Mouse (Mus musculus) megakaryocyte, adult 5-6 weeks (primary cell): ENCODE measurements around the gene Clca2. TPM values are rescaled to one million over a fixed set of nuclear protein-coding genes. Genes with fewer than 3 reads are reported as not detected.

Experiments
- ATAC-seq: 2 replicates; pipeline ENCODE4 v1.8.0; 2016; ENCODE audit warnings: mild to moderate bottlenecking, inconsistent platforms; ENCODE audit not compliant: poor library complexity, severe bottlenecking
- total RNA-seq, 2 experiments: library from RNA; stranded (forward) in 1 of 2; stranded (reverse) in 1 of 2; fragments of 153-499, 151-499 nt in 1 of 2; fragments of 221-1000, 200-1000 nt in 1 of 2; gene quantifications; 2 replicates each; pipeline versions ENCODE4 v1.2.3 to v1.2.4; 2015 to 2017

The Clca2 gene
- not detected in 2 replicates for total RNA-seq (2015)
- total RNA-seq (2017) = not detected in 2 replicates

DNA sequence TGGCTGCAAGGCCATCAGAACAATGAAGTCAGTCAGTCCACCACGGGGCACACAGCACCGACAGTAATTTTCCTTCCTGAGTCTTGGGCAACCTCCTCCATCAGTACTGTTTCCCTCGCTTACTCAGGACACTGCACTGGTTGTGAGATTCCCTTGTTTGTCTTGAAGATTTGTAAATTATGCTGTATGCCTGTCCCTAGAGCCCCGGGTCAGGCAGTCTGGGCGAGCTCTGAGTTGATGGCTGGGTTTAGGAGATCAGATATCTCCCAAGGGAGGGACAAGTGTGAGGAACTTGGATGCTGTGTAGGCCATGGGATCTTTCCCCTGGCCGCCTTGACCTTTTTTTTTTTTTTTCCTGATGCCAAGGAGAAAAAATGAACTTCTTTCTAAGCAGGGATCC lies at the start of gene Clca2:
Gene Clca2, minus strand, starts transcription at position 153 of the 400 bp plus-strand sequence.
- no peak for ATAC-seq

DNA sequence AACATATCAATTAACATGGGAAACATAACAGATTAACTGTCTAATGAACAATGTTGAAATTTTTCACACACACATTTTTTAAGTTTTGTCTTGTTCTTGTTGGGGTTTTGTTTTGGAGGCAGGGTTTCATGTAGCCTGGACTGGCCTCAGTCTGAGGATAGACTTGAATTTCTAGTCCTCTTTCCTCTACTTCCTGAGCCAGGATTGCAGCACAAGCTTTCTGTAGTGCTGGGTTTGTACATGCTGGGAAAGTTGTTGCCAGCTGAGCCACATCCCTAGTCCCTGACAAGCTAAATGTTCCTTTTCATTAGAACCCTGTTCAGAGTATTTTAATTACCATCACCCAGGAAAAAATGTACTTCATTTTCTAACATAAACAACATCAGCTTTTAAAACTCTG lies 48.7 kb upstream of the Clca2 start:
- ATAC-seq = no peak

DNA sequence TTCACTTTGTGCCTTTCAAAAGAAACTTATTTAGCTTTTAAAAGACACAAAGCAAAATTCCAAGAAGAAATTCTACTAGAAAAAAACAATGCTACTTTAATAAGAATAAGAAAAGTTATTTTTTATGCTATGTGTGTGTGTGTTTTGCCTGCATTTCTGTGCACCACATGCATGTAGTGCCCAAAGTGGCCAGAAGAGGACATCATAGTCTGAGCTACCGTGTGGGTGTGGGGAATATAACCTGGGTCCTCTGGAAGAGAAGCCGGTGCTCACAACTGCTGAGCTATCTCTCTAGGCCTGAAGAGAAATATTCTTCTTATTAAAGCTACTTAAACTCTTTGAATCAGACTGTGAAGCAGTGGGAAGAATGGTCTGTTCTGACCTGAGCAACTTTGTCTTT lies 48.2 kb upstream of the Clca2 start:
- no peak for ATAC-seq

DNA sequence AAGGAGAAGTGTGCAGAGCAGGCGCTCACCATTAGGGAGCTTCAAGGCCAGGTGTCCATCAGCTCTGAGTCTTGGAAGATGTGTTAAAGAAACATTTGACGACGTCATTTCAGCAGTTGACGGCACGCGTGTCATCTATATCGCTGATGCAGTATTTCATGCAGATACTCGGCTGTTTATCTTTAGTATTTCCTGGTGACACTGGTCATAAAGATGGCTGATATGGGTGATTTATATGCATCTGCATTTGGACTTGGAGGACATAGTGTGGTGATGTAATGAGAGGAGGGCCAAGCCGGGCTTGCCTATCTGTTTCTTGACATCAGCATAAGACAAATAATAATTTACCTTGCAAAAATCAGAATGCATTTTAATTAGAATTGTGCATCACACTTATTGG lies 47.6 kb upstream of the Clca2 start:
- ATAC-seq = no peak

DNA sequence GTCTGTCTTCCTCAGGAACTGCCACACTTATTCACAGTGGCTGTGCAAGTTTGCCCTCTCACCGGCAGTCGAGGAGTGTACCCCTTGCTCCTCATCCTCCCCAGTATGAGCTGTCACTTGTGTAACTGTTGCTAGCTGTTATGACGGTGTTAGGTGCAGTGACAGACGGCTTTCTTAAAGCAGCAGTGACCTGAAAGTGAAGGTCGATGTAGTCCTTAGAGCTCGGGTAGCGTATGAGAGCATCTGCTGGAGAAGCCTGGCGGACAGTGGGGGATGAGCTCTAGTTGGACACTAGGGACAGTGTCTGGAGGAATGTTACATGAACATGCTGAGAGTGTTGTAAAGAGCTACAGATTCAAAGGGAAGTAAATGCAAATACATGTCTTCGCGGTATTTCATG lies 44.6 kb upstream of the Clca2 start:
- ATAC-seq = no peak

DNA sequence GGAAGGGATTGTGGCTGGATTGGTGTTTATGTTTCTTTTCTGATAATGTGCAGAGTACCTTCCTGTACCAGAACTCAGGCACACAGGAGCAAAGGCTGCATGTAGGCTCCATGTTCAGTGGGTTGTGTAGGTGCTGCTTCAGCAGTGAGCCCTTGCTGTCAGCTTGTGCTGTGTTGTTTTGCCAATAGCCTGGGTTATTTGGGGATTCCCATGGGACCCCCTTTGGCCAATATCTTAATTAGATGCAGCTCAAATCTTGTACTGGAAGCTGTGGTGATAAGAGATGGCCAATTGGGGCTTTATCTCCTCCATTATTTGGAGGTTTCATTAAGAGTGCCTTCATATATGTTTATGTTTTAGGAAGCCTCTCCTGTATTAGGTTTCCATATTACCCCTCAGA lies 43.7 kb upstream of the Clca2 start:
- no peak for ATAC-seq

DNA sequence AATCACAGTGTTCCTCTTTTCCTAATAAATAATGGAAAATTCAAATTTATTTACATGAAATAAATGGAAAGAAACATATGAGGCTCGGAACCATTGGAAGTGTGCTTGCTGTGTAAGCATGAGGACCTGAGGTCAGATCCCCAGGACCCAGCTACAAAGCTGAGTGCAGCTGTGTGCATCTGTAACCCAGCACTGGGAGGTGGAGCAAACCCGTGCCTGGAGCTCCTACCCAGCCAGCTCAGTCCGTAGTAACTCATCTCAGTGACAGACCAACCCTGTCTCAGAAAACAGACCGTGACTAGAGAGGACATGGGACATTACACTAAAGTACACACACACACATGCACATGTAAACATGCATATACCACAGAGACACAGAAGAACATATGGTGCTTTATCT lies 41.0 kb upstream of the Clca2 start:
- no peak for ATAC-seq

DNA sequence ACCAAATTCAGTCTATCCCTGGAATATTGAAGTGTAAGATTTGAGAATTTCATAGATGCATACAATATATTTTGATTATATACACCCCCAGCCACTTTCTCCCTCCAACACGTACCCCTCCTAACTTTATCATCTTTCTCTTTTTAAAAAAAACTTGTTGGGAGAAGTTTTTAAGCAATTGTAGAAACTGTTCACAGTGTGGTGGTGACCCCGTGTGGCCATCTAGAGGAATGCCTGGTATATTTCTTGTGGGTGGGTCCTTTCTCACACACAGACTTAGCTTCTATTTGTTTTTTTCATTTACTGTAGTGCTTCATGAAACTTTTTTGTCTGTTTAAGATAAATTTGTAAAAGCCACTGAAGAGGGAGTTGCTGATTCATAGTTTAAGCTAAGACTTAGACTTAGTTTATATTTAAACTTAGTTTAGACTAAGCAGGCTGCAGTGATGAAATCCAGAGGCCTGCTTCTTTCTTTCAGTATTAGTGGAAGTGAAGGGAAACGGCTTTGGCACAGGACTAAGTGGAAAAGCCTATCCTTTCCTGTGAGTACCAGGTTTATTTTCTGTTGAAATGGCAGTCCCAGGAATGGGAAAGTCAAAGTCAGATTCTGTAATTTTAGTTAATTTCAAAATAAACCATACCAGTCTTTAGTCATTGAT lies 32.1 kb upstream of the Clca2 start:
- peak; percentile 91 for ATAC-seq

DNA sequence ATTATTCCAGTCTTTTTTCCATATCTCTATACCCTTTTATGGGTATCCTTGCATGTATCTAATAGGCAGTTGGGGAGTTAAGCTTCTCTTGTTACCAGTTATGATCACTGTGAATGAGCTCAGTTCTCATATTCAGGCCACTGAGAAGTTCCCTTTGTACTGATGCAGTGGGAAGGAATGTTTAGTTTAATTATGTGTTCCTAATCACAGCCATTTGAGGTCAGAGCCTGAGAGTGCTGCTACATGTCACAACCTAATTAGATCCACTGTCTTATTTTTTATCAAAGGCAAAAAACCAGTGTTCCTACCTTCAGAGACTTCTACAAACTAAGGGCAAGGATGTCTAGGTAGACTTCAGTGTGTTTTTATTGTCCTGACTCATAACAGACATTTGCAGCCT lies 30.1 kb upstream of the Clca2 start:
- ATAC-seq = no peak

DNA sequence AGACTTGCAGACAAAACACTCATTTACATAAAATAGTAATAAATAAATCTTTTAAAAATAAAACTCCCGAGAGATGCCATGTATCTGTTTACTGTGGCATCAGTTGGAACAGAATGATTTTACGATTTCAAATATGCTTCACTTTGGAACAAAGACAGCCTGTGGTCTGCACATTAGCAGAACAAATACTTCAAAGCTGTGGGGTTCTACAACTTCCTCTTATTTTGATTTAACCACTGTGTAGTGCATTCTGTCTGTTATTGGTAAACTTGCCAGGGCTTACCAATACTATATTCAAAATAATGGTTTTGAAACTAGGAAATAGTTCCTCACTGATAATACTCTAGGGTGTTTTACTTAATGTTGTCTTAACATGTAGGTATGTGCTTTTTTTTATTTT lies 27.4 kb upstream of the Clca2 start:
- 0 out of 2 replicates have a peak, but pooled peaks have one; percentile 25 for ATAC-seq

DNA sequence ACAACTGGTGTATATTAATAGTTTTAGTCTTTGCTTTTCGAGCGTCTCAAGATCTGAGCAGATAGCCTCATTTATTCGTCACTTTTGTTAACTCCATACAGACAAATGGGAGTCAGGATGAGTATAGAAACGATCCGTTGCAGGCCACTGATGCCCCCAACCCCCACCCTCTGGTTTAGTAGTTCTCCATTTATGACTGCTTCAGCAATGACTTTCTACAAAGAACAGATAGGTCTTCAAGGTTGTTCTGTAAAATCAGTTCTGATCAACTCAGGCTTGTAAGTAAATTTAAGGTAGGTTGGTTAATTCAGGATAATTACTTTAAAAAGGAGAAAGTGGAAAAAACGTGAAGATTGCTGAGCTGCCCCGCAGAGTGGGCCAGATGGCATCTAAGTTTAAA lies 20.2 kb upstream of the Clca2 start:
- ATAC-seq = no peak

DNA sequence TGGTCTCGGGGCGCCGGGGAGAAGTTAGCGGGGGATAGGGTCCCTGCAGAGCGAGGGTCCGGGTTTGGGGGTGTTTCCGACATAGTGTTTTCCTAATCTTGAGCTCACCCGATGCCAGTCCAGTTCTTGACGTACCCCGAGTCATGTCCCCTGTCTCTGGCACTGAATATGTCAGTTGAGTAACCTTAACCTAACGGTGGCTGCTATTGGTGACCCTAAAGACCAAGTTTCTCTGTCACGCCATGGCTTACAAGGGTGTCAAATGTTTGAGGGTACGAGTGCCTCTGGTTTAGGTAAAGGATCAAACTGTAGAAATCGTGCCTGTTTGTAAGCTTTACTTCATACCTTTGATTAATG lies 19.7 kb upstream of the Clca2 start:
- peak; percentile 28 for ATAC-seq

DNA sequence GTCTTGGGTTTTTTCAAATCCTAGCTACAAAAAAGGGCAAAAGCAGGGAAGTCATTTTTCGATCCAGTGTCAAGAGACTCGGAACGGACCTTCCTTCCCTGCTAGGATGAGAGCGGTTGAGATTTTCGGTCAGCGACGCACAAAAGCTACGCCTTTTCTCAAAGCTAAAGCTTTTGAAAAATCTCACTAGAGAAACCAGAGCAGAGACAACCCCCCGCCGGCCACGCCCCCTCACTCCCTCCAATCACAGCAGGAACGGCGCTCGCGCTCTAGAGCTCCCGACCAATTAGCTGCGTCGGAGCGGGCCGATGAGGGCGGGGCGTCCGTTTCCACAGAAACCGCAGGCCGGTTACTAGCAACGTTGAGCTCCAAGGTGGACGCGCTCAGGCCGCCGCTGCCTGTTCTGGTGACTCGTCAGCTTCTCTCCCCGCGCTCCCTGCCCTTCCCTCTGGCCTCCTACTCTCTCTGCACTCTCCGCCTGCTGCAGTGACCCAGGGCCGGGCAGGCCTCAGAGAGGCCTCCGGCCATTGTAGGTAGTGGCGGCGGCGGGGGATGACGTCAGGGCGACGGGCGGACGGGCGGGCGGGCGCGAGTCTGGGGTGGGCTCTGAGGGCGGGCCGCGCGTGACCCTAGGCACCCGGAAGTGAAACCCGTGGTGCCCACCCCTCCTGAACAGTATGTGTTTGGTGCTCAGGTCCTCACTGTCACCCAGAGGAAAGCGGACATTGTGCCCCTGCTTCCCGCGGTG lies 19.2 kb upstream of the Clca2 start, which contains the start of gene Odf2l:
Gene Odf2l, plus strand, starts transcription at position 335 of the 748 bp plus-strand sequence.
- ATAC-seq = peak; percentile 94

DNA sequence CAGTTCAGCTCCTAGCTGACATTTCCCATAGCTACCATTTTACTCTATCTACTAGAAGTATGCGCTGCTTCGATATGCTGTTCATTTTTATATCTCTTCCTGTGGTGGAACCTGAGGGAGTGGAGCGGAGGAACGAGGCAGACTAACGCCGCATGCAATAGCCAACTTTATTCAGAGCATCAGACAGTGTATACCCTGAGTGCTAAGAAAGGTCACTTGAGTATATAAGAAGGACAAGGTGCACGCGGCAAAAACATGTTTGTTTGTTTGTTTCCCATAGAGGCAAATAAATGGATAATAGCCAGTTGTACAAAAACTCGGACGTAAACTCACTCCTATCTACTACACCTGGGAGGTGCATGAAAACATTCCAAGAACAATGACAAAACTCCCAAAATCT lies 18.4 kb upstream of the Clca2 start:
- no peak for ATAC-seq

DNA sequence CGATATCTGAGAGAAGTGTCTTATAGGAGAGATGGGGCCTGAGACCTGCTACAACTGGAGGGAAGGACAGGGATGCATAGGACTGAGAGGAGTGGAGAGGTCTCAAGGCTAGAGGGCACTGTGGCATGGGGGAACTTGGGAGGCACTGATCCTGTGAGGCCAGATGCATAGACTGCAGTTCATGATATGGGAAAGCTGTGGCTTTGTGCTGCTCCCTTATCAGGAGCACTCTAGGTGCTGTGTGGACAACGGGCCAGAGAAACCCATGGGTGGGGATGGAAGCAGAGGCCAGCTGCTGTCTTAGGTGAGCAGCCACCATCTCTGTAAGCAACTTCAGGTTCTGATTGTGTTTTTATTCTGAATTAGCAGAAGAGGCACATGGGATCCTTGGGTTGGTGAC lies 15.9 kb upstream of the Clca2 start:
- no peak for ATAC-seq

DNA sequence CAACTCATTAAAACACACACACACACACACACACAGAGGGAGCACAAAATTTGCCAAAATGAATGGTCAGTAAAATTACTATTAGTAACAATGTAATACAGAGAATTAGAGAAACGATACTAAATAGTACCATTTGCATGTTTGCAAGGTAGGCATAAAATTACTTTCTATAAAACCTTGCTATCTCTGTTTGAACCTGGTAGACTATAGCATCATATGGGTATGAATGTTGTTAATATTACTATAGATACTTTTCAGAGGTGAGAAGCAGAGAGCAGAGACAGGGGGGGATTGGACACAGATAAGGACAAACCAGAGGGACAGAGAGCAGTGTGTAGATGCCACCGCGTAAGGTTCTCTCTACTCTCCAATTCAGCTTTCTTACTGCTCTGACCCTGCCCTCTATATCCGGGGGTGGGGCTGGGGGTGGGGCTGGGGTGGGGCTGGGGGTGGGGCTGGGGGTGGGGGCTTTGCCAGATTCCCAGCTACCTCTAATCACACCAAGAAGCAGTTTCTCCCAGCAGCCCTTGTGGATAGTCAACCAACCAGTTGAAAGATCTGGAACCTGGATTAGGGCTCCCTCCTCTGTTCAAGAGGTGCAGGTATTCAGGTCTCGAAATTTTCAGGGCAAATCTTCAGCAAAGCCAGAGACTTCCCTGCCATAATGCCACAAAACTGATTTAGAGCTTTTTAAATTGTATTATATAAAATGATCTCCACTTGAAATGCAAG lies 6.7 kb upstream of the Clca2 start:
- no peak for ATAC-seq

DNA sequence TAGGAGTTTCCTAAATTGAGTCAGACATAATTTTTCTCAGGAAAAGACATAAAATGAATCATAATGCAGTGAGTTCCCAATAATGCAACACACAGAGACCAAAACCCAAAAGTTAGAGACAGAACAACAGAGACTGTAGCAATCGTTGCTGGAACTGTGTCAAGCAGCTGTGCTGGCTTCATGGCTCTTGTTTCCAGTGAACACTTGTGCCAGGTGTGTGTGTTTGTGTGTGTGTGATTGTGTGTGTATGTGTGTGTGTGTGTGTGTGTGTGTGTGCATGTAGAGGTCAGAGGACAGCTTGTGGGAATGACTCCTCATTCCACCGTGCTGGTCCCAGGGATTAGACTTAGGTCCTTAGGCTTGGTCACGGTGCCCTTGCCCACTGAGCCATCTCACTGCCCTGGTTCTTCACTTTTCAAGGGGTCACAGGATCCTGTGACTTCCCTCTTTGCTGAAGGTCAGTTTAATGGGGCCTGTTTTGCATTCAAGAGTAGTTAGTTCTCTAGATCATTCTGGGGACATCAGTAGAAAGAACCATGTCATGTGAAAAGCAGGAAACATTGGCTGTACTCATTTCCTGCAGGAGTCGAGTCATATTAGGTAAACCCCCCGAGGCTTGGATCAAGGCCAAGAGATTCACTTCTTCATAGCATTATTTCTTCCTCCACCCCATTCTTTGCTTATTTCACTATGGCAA lies 6.0 kb upstream of the Clca2 start:
- ATAC-seq = 0 out of 2 replicates have a peak, but pooled peaks have one; percentile 10

DNA sequence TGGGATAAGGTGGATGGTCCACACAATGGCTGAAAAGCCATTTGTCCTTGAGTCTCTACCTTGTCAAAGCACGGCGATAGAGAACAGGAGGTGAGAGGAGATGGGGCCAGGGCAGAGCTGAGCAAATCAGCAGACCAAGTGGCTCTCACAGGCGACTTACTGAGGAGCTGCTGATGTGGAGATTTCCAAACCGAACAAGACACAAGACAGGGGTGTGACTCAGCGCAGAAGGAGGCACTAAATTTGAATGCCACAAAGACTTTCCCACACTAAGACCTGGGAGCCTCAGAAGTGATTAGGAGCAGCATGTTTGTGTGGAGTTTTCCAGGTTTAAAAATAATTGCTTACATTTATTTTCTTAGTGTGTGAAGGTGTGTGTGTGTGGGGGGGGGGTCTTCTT lies 4.5 kb upstream of the Clca2 start:
- ATAC-seq = no peak

DNA sequence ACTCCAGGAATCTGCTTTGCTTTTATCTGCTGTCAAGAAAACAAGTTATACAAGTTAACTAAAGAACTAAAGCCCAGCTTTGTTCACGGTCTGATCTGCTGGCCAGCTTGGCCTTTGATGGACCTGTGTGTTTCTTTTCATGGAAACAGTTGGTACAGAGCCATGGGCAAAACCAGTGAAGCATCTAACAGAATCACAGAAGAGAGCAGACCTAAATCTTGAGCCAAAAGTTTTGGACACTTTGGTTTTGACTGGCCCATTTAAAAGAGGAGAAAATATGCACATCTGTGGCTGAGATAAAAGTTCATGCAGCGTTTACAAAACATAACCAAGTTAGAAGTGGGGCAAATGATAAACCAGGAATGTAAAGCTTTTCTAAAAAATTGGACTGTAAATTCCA lies 4.1 kb upstream of the Clca2 start:
- no peak for ATAC-seq

DNA sequence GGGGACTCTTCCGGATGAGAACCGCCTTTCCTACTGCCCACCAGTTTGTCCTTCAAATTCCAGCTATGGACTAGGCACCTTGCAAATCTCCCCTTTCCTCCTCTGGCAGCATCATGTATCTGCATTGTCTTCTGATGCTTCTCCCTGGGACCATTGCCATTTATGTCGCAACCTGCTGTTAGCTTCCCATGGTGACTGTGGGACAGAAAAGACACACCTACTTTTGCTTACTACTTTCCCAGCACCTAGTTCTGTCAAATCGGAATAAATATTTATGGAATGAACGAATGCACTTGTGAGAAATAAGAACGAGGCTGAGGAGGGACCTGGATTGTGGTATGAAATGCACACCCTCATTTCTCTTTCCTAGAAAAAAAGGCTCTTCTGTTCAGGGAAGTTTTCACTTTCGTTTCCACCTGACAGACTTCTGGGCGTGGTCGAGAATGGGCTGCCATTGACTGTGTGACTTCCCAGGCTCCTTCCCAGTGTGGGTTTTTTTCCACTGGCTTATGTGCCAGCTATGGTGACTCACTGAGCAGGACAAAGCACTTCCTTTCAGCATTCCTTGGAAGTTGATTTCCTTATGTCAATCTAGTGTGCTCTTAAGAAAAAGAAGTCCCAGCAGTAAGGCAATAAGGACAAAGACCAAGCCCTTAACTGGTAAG lies 2.8 kb upstream of the Clca2 start:
- no peak for ATAC-seq
